Mouse (Mus musculus): ENCODE data around the gene B4galnt2.
A peak's percentile ranks its signal among the peaks of the same experiment; 100 is the strongest.

Gene B4galnt2

DNA sequence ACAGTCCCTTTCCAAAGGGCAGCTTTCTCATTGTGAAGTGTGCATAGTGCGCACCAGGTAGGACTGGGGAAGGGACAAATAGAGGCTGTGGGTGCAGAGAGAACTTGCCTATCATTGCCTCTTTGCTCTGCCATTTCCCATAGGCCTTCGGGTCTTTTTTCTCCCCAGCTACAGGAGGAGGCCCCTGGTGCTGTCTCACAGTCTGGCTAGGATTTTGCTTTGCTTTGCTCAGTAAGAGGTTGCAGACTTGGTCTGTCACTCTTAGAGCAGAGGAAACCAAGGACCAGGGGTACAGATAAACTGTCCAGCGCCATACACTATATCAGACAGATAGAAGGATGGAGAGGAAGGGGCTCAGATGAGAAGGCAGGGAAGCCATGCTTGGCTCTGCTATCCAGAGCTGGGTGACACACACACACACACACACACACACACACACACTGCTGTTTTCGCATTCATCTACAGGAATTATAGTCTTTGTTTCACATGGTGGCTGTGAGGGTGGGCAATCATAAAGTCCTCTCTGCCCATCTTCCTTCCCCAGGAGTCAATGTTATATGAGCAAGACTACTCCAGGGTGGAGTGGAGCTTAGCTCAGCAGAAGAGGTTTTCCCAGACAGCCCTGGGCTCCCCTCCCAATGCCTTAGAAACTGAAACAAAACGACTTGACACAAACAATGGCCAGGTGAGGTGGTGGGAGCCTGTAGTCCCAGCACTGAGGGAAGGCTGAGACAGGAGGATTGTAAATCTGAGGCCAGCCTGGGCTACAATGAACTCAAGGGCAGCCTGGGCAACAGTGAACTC is 73.8 kb downstream of the B4galnt2 start:
- DNase-seq (ENCODE audit: low spot score in 2 of 2) = no peak

GRCm38 (mm10) chr11:95838999-95839868 is 75.5 kb downstream of the B4galnt2 start:
- no peak for DNase-seq (ENCODE audit: low spot score in 2 of 2)

DNA sequence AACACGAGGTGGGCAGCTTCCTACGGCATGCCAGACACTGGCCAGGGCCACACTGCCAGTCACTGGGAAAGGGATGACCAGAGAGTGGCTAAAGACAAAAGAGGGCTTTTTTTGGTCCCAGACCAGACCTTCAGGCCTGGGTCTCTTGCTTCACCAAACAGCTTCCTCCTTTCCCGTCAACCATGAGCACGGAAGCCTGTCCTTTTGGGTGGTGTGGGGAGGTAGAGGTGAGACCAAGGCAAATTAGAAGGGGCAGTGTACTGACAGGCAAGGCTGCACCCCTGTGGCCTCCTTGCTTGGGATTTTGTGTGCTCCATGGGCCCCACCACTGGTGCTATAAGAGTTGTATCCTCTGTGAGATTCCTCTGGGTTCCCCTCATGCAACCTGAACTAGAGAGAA is 76.1 kb downstream of the B4galnt2 start:
- DNase-seq (ENCODE audit: low spot score in 2 of 2) = no peak

DNA sequence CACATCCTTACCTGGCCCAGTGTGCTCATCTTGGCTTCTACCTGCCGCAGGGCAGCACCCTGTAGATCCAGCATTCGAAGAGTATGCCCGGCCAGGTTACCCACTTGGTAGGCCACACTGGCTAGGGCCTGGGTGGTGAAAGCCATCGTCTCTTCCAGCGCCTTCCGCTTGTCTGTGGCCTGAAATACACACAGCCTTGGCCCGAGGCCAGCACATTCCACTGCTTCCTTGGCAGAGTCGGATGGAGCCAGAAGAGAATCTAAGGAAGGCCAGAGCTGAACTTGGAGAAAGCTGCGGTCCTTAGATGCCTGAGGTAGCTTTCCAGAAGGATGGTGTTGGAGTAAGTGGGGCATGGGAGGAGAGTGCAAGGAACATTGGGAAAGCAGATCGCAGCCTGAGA is 77.6 kb downstream of the B4galnt2 start, which contains the start of gene Gngt2:
Gene Gngt2 (plus strand): TSS at position 158 of the 400 bp plus-strand sequence.
- peak in 1 of 2 experiments; percentile 36 for DNase-seq (ENCODE audit: low spot score in 2 of 2)

GRCm38 (mm10) chr11:95836433-95836832 is 78.3 kb downstream of the B4galnt2 start:
- no peak for DNase-seq (ENCODE audit: low spot score in 2 of 2)

DNA sequence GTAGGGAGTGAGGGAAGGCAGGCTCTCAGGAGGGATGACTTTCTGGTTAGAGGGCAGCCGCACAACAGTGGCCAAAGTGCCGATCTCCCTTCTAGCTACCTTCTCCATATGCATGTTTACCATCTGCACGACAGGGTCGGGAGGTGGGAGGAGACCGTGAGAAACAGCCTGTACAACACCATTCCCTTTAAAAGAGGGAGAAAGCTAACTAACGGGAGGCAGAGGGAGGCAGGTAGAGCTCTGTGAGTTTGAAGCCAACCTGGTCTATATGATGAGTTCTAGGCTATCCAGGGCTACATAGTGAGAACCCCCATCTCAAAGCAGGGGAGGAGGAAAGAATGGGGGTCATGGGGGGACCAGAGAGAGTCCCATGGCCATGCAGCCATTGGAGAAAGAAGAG is 78.9 kb downstream of the B4galnt2 start:
- no peak for DNase-seq (ENCODE audit: low spot score in 2 of 2)

GRCm38 (mm10) chr11:95834742-95835710 is 79.7 kb downstream of the B4galnt2 start:
- DNase-seq (ENCODE audit: low spot score in 2 of 2) = peak; percentile 32 to 64

DNA sequence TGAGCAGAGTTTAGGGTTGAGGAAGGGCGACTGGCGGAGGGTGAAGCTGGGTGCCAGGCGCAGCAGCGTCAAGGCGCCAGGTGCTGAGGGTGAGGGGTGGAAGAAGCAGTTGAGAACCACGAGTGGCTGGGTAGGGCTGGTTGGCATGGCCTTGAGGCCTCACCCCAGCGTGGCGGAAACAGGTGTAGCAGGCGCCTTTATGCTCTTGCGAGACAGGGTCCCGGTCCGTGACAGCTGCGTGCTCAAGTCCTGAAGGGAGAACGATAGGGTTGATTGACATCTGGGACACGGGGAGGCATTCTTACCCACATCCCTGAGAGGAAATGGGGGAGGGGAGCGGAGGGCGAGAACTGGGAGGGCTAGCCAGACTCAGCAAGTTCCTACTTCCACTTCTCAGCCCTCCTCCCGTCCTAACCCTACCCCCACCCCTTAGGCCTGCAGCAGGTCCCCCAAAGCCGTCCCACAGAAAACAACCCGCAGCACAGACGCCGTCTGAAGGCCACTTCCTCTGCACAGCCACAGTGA is 80.5 kb downstream of the B4galnt2 start:
- DNase-seq (ENCODE audit: low spot score in 2 of 2) = peak; percentile 57 to 74

- DNase-seq (ENCODE audit: low spot score in 2 of 2) = peak in 1 of 2 experiments; percentile 48
These were observed 81.0 kb downstream of the B4galnt2 start for GRCm38 (mm10) chr11:95833631-95834142.

DNA sequence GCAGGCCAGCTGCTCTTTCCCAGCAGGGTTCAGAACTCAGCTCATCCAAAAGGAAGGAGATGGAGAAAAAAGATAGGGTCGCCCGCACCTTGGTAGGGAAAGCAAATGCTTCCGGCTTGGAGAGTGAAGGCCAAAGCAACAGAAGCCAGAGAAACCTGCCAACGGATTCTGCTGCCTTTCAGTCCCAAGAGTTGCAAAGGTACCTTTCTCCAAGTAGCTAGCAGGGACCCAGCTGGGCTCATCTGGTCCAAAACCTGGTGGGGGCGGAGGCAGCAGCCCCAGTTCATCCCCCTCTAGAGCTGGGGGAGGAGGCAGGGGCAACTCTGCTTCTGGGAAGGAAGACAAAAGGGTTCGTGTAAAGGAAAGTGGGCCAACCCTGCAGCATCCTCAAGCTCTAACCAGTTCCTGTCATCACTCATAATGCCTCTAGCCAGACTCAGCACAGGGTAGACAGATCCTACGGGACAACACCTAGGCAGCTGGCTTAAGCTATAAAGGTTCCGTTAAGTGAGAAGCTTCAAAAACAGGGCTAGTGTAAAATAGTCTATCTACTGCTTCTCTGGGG is 81.6 kb downstream of the B4galnt2 start:
- DNase-seq (ENCODE audit: low spot score in 2 of 2) = no peak

DNA sequence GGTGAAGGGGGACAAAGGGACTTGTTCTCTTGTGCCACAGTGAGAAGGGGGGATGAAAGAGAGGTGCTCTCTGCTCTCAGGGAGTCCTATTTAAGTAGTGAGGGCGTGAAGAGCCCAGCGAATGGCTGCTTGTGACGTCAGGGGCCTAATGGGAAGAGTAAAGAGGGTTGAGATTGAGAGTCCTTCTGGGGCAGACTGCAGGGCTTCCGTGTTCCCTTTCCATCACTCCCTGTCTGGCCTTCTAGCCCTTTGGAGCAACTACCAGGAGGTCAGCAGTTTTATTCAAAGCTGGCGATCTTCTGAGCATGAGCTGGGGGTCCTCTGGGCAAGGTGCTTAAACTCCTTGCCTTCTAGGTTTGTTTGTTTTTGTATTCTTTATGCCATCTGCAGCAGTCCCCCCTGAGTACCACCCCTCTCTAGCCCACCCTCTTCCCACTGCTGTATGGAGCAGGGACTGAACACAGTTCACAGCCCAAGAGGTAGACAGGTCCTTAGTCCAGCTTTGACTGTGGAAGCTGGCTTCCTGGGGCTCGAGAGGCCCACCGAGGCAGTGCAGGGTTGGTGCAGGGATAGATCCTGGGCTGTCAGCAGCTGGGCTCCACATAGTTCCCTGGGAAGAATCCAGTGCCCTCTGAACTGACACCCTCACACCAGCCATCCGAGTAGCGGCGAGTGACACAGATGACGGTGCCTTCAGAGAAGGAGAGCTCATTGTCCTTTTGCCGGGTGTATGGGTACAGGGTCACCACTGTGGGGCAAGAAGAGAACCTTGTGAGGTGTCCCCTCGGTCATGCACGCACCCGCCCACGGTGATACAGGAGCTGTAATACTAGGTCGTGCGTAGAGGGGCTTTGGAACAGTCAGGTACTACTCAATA is 82.3 kb downstream of the B4galnt2 start:
- DNase-seq (ENCODE audit: low spot score in 2 of 2) = no peak

DNA sequence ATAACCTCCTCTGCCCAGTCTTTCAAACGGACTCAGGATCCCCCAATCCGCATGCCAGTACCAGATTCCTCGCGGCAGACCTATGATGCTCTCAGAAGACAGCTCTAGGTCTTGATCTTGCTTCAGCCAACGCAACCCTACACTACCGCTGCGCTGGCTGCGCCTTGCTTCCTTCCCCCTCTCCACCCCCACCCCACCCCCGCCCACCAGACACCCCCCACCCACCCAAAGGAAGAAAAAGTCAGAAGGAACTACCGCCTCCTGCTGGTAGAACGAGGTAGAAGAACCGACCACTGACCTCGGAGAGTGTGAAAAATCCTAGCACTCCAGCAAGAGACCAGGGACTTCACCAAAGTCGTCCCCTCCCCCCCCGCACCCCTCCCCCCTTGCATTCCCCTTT is 83.0 kb downstream of the B4galnt2 start:
- no peak for DNase-seq (ENCODE audit: low spot score in 2 of 2)

- DNase-seq (ENCODE audit: low spot score in 2 of 2) = peak in 1 of 2 experiments; percentile 49
These were observed 83.4 kb downstream of the B4galnt2 start for GRCm38 (mm10) chr11:95831276-95831619.

- peak; percentile 53 to 56 for DNase-seq (ENCODE audit: low spot score in 2 of 2)
These were observed 84.0 kb downstream of the B4galnt2 start for GRCm38 (mm10) chr11:95830411-95831275.

- DNase-seq (ENCODE audit: low spot score in 2 of 2) = no peak
These were observed 85.1 kb downstream of the B4galnt2 start for GRCm38 (mm10) chr11:95829526-95830050.

GRCm38 (mm10) chr11:95828181-95828964 is 86.3 kb downstream of the B4galnt2 start:
- DNase-seq (ENCODE audit: low spot score in 2 of 2) = no peak

DNA sequence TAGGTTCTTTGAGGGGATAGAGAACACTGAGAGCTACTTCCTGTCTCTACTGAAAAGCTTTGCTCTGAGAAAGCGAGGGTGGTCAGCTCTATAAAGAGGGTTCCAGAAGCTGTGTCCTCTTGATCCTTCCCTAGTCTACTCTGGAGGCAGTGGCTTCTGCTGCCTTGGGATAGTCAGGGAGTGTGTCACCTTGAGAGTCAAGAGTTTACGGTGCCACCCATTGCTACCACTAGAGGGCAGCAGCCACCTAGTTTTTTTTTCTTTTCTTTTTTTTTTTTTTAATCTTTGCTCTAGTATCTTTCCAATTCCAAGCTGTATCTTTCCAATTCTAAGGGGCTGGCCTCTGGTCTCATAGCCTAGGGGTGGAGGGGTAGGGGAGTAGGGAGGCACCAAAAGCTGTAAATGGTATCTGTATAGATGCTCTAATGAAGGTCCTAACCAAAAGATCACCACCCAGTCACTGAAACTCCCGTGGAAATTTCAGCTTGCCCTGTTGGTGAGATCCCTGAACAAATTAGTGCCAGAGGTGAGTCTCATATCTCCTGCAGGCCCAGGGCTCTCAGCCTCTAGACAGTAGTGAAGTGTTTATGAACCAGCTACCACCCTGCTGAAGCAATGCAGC is 87.1 kb downstream of the B4galnt2 start:
- peak; percentile 78 to 87 for DNase-seq (ENCODE audit: low spot score in 2 of 2)

All from spleen, postnatal 10 days (tissue).